Mouse (Mus musculus): ENCODE measurements around the gene Ppp2r2c. TPM values are rescaled to one million over a fixed set of nuclear protein-coding genes. Genes with fewer than 3 reads are reported as not detected.

The Ppp2r2c gene
- total RNA-seq, 2 experiments from 2014 or later, result 4.7 to 4.9 TPM

DNA sequence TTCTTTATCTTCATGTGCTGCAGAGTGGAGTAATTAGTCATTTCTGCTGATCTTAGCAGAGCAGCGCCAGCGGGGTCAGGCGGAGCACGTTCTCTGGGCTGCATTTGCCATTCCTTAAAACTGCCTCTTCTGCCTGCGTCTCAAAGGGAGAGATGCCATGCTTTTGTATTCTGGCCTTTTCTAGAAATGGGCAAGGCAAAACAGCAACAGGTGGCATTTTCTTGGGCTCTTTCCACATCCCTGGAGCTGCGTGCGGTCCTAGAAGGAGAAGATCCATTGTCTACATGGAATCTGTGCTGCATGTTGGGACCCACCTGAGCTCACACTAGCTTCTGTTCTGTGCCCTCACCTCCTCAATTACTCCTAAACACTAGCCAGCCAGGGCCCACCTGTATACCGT is 29.7 kb downstream of the Ppp2r2c start:
- no peak for DNase-seq

DNA sequence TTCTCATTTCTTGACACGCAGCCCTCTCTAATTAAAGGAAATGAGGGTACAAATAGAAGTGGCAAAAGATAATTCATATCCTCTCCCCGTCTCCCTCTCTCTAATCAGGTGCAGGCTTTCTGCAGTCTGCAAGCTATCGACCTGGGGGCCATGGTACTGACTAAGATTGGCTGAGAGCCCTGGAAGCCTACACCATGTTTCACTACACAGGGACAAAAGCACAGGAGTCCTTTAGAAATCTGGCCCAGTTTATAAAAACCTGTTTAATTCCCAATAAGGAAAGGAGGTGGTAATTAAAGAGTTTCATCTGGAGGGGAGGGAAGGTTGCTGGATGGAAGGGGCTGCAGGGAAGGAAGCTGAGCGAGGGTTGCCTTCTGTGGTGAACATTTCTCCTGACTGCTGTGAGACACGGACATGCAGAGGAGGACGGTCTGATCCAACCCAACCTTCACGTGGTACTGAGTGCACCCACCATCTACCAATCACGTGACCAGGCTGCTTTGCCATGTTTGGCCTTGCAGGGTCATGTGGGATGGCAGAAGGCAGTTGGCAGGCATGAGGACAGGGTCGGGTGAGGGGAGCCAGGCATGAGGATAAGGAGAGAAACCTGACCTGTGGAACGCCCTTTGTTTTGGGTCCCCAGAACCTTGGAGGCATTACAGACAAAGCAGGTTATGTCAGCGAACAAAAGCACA is 30.2 kb downstream of the Ppp2r2c start:
- no peak for DNase-seq

DNA sequence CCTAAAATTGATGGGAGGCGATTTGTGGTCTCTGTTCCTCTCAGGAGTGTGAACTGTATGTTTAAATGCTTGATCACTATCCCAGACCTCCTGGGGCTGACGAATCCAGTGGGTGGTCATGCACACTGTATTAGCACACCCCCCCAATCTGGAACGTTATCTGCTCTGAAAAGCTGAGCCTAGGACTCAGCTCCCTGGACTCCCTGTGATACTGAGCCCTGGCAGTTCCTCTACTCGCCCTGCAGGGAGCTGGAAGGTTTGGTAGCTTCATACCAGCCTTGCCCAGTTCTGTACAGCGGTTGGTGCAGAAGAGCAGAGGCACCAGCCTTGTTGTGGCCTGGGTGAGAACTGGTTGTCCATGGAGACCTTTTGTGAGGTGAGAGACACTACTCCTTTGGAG is 31.1 kb downstream of the Ppp2r2c start:
- no peak for DNase-seq

DNA sequence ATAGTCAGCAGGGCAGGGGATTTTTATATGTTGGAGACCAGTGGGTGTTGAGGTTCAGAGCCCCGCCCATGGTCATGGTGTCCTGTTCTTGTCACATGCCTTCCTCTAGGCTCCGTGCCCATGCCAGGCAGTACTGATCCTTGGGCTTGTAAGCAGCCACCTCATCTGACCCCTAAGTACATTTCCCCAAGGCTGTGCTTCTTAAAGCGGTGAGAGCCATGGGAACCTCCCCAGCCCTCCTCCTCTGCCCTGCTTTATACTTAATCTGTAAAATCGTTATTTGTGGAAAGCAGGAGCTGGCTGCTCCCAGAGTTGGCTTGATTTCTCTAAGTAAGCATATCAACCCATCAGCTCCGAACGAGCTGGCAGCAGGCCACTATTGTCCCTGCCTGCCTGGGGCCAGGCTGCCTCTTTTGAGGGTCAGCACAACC is 31.9 kb downstream of the Ppp2r2c start:
- DNase-seq, result peak; percentile 19 to 38

DNA sequence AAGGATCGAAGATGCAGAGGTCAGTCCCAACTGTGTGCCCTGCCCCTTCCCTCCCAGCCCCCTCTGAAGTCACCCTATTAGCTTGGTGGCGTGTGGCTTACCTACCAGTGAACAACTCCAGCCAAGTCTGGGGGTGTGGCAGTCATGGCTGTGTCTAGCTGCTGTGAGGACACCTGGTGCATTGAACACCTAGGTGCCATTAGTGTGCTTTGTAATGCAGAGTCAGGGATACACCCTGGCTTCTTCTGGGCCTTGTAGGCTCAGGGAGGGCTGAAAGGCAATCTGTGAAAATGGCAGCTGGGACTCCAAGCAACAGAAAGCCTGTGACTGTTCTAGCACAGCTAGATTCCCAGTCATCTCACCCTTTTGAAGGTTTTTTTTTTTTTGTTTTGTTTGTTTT is 34.5 kb downstream of the Ppp2r2c start:
- DNase-seq, result no peak

DNA sequence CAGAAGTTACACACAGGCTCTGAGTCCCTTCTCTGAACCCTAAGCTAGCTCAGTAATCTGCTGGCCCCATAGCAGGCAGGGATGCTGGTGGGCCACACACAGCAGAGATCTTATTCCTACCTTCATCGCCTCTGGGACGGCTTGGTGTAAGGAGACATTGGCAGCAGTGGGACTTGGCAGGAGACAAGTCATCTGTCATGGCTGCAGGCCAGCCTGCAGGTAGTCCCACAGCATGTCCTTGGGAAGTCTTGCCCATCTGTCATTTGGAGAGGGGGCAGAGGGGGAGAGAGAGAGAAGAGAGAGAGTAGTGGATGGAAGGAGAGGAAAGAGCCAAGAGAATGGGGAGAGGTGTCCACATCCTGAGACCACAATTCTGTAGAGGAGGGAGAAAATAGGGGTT is 35.8 kb downstream of the Ppp2r2c start:
- DNase-seq, result no peak

DNA sequence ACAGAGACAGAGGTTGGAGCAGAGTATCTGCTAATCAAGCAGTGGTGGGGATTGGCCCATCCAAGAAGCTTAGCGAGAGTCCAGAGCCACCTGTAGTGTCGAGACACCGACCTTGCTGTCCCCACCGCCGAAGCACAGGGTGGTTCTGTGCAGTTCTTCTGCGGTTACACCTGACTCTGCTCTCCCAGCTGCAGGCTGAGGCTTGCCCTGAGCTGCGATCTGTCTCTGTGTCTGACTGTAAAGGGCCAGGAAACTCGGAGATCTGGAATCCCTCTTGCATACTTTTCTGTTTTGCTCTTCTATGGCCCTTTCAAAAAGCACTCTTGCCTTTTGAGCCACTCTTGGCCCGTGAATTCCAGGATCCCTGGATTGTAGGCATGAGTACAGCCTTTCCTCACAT is 36.4 kb downstream of the Ppp2r2c start:
- no peak for DNase-seq

DNA sequence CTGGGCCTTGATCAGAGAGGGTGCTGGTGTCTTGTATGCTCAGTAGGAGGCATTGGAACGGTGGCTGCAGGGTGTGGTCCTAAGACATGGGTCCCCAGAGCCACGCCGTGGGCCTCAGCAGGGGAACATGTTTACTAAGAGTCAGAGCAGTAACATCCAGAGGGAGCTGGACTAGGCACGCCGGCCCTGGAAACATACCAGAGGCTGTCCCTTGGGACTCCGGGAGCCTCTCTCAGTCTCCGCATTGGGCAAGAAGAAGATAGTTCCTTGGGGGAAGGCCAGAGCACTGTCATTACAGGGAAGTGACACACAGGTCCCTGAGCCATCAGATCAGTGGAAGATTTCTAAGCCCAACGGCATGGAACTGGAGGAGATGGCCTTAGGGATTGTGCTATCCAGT is 36.9 kb downstream of the Ppp2r2c start:
- DNase-seq, result peak; percentile 41 to 51

DNA sequence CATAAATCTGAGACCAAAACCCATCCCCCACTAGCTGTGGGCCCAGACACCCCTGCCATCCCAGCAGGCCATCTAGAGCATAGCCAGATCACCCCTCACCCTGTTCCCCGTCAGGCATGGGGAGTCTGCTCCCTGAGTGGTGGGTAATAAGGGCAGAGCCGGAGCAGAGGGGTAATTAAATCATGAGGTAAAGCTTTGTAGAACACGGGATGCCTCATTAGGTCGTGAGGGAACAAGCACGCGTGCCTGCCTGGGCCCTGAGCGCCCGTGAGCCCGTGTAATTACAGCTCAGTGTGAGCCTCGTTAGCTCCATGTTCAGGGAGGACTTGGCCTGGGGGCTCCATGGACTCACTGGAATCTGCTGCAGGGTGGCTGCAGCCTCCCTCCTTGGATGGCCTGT is 39.4 kb downstream of the Ppp2r2c start:
- DNase-seq, result no peak

DNA sequence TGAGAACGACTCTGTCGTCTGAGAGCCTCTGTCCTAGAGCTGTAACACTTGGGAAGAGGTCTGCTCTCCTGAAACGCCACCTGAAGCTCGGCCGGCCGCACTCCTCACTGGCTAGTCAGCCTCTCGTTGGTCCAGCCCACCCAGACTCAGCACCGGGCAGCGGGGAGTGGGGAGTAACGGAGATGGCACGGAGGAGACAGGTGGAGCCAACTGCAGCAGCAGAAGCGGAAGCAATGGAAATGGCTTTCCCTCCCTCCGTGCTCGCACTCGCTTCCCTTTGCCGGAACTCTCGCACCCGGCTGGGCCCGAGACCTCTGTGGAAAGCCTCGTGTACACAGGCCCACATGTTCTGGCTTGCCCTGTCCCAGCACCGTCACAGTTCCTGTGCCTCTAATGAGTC is 41.2 kb downstream of the Ppp2r2c start:
- no peak for DNase-seq

DNA sequence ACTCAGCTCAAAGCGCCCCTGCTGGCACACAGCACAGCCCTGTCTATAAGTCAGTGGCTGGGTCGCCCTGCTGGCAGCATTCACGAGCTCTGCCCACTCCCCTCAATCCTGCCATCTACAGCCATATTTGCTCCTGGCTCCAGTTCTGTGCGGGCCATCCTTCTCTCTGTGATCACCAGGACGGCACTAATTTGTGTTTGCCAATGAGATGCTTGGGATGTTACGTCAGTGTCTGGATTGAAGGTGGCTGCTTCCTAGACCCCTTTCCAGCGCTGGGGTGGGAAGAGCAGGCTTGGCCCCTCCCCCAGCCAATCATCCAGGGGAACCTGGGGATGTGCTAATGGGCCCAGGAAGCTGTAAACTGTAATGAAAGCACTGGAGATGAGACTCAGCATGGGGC is 42.7 kb downstream of the Ppp2r2c start:
- no peak for DNase-seq

DNA sequence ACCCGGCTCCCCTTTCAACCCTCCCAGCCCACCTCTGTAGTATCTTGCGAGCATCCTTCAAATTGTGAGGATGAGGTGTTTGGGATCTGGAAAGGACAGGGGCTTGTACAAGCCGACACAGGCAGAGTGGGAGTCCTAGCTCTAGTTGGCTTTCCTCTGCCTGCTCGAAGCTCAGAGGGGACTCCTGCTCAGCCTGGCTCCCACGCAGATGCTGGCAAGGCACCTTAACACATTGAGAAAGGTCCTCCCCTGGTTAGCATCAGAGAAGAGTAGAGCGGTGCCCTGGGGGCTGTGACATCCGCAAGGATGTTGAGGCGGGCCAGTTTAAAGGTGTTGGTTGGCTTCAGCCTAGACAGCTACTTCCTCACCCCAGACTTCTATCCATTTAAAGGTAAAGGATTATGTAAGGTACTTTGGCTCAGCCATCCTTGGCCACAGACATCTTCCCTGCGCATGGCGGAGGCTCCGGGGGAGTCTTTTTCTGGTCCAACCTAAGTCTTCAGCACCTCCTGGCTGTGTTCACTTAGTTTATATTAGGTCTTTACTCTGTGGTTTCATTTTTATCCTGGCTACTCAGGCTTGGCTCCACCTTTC is 43.5 kb downstream of the Ppp2r2c start:
- DNase-seq, result no peak

DNA sequence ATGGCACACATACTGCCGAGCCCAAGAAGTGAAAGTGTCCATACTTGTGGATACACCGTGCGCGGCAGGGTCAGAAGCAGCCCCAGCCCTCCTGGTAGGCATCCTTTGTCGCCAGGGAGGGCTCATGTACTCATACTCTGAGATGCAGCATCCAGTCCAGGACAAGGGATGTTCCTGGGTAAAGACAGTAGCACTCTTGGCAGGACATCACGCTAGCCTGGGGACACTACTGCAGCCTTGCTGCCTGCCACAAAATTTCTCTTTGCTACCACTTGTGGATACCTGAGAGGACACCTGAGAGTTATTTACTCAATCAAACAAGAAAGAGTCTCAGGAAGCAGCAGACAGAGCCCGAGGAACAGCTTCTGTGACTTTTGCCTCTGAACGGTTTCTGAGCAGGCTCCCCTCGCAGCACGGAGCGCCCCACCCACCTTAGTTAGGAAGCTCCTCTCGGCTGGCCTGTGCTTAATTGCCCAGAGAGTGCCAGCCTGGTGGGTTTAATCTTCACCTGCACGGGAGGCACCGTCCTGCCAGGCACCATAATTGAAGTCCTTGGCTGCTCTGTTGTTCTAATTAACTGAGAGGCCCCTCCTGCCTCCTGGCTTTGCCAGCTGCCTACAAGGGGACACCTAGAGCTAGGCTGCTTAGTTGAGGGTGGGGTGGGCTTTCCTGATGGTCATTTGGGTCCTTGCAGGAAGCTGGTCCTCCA is 44.4 kb downstream of the Ppp2r2c start:
- DNase-seq, result no peak

DNA sequence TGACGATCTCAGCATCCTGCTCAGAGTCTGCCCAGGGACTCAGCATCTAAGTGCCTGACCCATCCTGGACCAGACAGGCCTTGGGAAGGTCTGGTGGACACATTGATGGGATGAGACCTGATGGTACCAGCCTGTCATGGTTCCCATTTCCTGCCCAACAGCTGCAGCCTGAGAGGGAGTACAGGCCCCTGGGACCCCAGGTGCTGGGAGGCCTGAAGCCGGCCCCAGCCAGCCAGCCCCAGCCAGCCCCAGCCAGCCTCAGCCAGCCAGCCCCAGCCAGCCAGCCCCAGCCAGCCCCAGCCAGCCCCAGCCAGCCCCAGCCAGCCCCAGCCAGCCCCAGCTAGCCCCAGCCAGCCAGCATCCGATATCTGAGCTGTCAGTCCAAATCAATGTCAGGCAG is 46.9 kb downstream of the Ppp2r2c start:
- no peak for DNase-seq

DNA sequence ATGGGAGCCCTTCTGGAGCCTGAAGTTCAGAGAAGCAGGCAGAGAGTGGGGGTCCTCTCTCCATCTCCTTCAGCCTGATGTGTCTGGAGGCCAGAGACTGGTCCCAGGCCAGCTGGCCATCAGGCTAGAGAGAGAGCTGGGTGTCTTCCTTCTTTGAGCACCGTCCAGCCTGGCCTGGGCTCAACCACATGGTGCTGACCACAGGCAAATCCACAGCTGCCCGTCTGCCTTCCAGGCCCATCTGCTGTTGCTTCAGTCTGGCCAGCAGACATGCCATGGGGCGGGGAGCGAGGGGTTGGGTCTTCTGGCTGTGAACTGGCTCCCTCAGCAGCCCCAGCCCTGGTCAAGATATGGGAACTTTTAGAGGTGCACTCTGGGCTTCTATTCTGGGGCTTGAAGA is 48.3 kb downstream of the Ppp2r2c start:
- DNase-seq, result no peak

DNA sequence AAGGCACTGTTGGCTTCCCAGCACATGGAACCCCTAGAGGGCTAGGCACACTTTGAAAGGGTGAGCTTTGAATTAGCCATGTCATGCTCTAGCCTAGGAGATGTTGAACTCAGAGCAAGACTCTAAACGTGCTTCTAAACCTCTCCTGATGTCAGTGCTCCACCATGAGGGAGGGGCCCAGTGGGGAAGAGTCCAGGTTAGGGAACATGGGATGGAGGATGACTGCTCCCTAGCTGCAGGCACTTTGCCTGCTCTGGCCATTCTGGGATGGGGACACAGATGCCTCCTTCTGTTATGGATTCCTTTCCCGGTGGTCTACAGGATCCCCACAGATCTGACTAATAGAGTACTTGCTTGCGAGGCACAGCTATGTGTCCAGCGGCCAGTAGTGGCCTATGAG is 48.9 kb downstream of the Ppp2r2c start:
- no peak for DNase-seq

DNA sequence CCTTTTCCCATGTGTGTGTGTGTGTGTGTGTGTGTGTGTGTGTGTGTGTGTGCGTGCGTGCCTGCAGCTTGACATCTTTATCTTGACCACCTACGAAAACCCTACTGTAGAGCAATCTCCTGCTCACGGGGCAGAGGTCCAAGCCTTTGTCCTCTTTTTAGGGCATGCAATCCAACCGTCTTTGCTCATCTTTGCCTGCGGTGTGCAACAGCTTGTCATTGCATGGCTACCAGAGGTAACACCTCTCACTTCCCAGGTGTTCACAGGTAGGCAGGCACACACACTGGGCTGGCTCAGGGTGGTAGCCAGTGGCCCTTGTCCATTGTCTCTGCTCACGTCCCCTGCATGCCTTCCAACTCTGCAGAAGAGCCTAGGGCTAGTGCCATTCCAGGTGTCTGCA is 49.7 kb downstream of the Ppp2r2c start:
- no peak for DNase-seq

DNA sequence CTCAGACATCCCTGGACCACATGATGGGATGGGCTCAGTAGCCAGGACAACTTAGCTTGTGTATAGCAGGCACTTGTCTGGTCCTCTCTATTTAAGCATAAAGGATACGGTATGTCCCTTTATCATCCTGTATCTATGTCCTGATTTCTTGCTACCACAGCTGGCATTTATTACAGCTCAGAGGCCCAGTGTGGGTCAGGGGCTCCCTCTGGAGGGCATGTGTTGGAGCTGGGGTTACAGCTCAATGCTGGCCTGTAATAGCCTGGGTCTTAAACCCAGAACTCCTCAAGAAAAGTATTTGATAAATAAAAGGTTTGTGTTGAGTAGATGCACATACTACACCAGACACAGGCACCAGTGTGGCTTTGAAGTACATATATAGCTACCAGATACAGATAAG is 51.8 kb downstream of the Ppp2r2c start:
- no peak for DNase-seq

DNA sequence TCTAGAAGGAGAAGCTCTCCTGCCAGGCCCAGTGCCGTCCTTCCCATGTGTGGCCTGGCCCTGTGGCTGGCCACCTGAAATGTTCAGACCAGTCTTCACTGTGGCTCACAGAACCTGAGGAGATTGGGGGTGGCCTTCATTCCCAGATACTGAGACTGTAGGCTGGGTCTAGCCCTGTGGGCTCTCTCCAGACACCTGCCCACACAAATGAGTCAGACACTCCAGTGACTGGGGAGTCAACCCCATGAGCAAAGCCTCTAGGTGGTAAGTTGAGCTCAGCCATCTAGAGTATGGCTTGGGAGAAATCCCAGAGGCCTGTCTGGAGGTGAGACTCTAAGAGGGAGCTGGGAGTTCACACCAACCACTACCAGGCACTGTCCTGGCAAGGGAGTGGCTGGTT is 53.6 kb downstream of the Ppp2r2c start:
- no peak for DNase-seq

DNA sequence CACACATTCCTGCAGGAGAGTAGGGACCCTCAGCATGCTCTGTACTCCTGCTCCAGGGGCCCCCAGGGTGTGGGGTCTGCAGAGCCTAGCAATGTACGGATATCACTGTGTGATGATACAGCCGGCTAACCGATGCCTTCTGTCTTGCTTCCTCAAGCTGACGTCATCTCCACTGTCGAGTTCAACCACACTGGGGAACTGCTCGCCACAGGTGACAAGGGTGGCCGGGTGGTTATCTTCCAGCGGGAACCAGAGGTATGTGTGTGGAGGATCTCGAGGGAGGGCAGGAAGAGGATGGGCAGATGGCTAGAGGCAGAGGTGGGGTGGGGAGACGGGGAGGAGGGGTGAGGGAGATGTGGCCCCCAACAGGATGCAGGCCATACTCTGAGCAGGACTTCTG is 54.5 kb downstream of the Ppp2r2c start:
- DNase-seq, result no peak

DNA sequence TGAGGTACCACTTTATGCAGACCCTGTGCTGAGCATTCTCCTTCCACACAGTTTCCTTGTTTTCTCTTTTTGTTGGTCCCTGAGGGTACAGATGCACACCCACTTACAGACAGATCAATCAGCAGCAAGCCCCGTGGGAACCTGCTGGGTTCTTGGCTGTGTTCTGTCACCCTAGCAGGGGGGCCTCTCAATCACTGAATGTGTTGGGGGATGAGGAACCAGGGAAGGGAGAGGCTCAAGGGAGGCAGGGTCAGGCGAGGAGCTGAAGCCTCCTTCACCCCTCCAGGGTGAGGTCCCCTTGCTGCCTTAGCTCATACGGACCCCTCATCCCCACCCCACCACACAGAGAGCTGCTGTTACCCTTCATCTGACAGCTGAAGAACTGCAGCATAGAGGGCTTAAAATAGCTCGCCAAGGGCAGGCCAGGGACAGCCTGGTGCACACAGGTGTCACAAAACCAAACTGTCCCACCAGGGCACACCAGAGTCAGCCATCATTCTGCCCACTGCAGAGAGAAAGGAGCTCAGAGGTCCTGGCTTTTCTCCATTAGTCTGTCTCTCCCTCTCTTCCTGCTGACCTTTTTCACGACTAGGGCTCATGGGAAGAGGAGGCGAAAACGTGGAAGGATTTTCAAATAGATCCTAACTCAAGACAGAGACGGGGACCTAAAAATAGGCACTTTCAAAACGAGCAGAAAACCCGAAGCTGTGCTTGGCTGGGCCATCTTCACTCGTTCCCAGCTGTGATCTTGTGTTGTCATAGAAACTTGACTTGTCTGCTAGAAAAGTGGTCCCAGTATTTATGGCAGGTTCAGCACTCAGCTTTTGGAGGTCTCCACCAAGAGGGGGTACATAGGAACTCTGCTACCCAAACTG is 55.8 kb downstream of the Ppp2r2c start:
- peak; percentile 48 to 63 for DNase-seq

DNA sequence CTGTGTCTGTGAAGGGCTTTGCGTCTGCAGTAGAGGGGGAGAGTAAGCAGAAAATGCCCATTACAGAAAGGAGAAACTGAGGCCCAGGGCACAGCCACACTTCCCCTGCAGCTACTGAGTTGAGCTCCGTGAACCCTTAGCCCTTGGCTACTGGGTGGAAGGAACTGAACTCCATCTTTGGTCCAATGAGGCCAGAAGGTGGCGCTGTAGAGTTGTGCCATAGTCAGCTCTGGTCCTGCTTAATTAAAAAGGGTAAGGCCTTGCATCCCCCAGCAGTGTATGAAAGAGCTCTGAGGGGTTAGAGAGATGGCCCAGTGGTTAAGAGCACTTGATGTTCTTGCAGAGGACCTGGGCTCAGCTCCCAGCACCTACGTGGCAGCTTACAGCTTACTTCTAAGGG is 60.4 kb downstream of the Ppp2r2c start:
- DNase-seq, result no peak

DNA sequence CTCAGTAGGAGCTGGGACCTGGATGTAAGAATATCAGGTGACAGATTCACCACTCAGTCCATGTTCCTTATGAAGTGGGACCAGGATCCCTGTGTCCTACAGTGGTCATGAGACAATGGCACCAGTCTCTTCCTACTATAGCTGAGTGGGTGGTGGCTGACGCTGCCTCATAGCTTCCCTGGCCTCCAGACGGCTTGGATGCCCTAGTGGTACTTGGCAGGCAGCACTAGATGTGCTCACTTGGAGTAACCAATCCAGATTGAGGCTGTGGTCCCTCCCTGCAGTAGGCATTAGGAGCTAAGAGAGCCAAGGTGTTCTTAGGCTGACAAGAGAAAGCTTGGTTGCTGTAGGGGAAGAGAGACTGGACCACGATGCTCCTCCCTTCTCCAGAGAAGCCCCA is 61.1 kb downstream of the Ppp2r2c start:
- peak in 1 of 2 experiments; percentile 66 for DNase-seq

Data from heart, adult 18-20 months (tissue).